Mouse (Mus musculus): ENCODE measurements around the gene Shisa9. TPM values are rescaled to one million over a fixed set of nuclear protein-coding genes. Genes with fewer than 3 reads are reported as not detected.

Shisa9 gene
- polyA plus RNA-seq, 1 experiment from 2014 or later, result 0.51 TPM

DNA sequence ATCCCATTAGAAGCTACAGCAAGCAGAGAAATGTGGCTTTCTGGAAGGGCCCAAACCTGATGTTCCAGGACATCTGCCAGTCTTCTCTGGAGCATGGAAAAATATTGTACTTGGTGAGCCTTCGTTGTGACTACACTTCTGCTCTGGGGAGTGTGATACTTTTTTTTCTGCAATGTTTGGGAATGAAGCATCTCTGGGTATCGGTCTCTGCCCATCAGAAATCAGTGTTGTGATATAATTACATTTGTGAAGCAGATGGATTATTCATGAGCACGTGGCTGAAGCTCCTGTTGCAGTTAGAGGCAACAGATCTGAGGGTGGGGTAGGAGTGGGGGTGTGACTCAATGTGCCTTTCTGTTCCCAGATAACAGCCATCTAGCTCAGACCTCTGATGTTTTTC, 218.2 kb downstream of the Shisa9 start:
- ATAC-seq (replicated peaks; ENCODE audit: low FRiP score, low read depth) (no peak), DNase-seq (ENCODE audit: low spot score) (no peak)
- H3K27me3 ChIP-seq (ENCODE audit: insufficient read depth, low read length), result no peaks in the 10 kb centered on the region
- no peak overlapping the region for H3K4me3 ChIP-seq (replicated peaks; ENCODE audit: low read depth, low read length)
- H3K36me3 ChIP-seq (ENCODE audit: insufficient read depth, low read length), result no peaks in the 10 kb centered on the region
- H3K9ac ChIP-seq (ENCODE audit: low read depth, low read length), result no peak overlapping the region
- no peaks in the 10 kb centered on the region for H3K4me1 ChIP-seq (replicated peaks; ENCODE audit: insufficient read depth, low read length)
- no peaks in the 10 kb centered on the region for H3K9me3 ChIP-seq (replicated peaks; ENCODE audit: low read length)
- H3K4me2 ChIP-seq (ENCODE audit: low read length), result no peak overlapping the region
- no peak overlapping the region for H3K27ac ChIP-seq
- 62% methylated on average over 3 of the region's 3 CpGs for WGBS
- no peak for TF ChIP-seq CTCF (IDR thresholded peaks at IDR 0.05; ENCODE audit: low read depth)

GRCm38 (mm10) chr16:12203055-12203454, 219.1 kb downstream of the Shisa9 start:
- no peak for ATAC-seq (replicated peaks; ENCODE audit: low FRiP score, low read depth)
- DNase-seq (ENCODE audit: low spot score), result no peak
- WGBS, result 82% methylated on average over 2 of the region's 2 CpGs

DNA sequence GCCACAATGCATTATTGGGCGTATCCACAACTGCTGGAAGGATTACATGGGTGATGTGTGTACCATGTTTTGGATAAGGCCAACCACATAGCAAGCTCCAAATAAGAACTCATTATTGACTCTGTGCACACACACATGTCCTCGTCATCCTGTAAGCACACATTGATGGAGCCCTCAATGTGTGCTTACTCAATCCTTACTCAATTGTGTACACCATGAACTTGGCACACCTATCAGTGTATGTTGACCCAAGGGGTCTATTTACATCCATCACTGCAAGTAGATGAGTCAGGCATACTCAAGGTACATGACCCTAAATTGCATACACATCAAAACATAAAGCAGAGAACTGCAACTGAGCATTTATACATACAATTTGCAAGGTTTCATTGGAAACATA, 220.5 kb downstream of the Shisa9 start:
- Histone ChIP-seq H3K9me3 (replicated peaks; ENCODE audit: low read length) (no peaks in the 10 kb centered on the region), H3K27ac (no peak overlapping the region), H3K4me3 (replicated peaks; ENCODE audit: low read depth, low read length) (no peak overlapping the region), H3K27me3 (ENCODE audit: insufficient read depth, low read length) (no peaks in the 10 kb centered on the region), H3K9ac (ENCODE audit: low read depth, low read length) (no peak overlapping the region), H3K36me3 (ENCODE audit: insufficient read depth, low read length) (no peaks in the 10 kb centered on the region), H3K4me1 (replicated peaks; ENCODE audit: insufficient read depth, low read length) (no peaks in the 10 kb centered on the region), H3K4me2 (ENCODE audit: low read length) (no peak overlapping the region)
- WGBS, result 86% methylated on average over 2 of the region's 2 CpGs
- no peak for DNase-seq (ENCODE audit: low spot score)
- TF ChIP-seq CTCF (IDR thresholded peaks at IDR 0.05; ENCODE audit: low read depth), result no peak
- ATAC-seq (replicated peaks; ENCODE audit: low FRiP score, low read depth), result no peak

More at GRCm38 (mm10) chr16:12203055-12203454, 219.1 kb downstream of the Shisa9 start:
- H3K9me3 ChIP-seq (replicated peaks; ENCODE audit: low read length), result no peaks in the 10 kb centered on the region
- no peak for TF ChIP-seq CTCF (IDR thresholded peaks at IDR 0.05; ENCODE audit: low read depth)
- H3K4me3 ChIP-seq (replicated peaks; ENCODE audit: low read depth, low read length), result no peak overlapping the region
- no peaks in the 10 kb centered on the region for H3K36me3 ChIP-seq (ENCODE audit: insufficient read depth, low read length)
- no peak overlapping the region for H3K4me2 ChIP-seq (ENCODE audit: low read length)
- no peak overlapping the region for H3K27ac ChIP-seq
- no peaks in the 10 kb centered on the region for H3K27me3 ChIP-seq (ENCODE audit: insufficient read depth, low read length)
- no peaks in the 10 kb centered on the region for H3K4me1 ChIP-seq (replicated peaks; ENCODE audit: insufficient read depth, low read length)
- H3K9ac ChIP-seq (ENCODE audit: low read depth, low read length), result no peak overlapping the region

GRCm38 (mm10) chr16:12206421-12206950, 222.6 kb downstream of the Shisa9 start:
- H3K36me3 ChIP-seq (ENCODE audit: insufficient read depth, low read length), result no peaks in the 10 kb centered on the region
- ATAC-seq (replicated peaks; ENCODE audit: low FRiP score, low read depth) (no peak), DNase-seq (ENCODE audit: low spot score) (no peak)
- WGBS, result 70% methylated on average over 1 of the region's 1 CpGs
- no peak overlapping the region for H3K9ac ChIP-seq (ENCODE audit: low read depth, low read length)
- TF ChIP-seq CTCF (IDR thresholded peaks at IDR 0.05; ENCODE audit: low read depth), result no peak
- H3K27me3 ChIP-seq (ENCODE audit: insufficient read depth, low read length), result no peaks in the 10 kb centered on the region
- H3K4me1 ChIP-seq (replicated peaks; ENCODE audit: insufficient read depth, low read length), result no peaks in the 10 kb centered on the region
- H3K4me2 ChIP-seq (ENCODE audit: low read length), result no peak overlapping the region
- no peak overlapping the region for H3K27ac ChIP-seq
- no peaks in the 10 kb centered on the region for H3K9me3 ChIP-seq (replicated peaks; ENCODE audit: low read length)
- no peak overlapping the region for H3K4me3 ChIP-seq (replicated peaks; ENCODE audit: low read depth, low read length)

- Histone ChIP-seq H3K36me3 (ENCODE audit: insufficient read depth, low read length) (no peaks in the 10 kb centered on the region), H3K27me3 (ENCODE audit: insufficient read depth, low read length) (no peaks in the 10 kb centered on the region), H3K9ac (ENCODE audit: low read depth, low read length) (no peak overlapping the region), H3K4me2 (ENCODE audit: low read length) (no peak overlapping the region), H3K9me3 (replicated peaks; ENCODE audit: low read length) (no peaks in the 10 kb centered on the region), H3K27ac (no peak overlapping the region), H3K4me3 (replicated peaks; ENCODE audit: low read depth, low read length) (no peak overlapping the region), H3K4me1 (replicated peaks; ENCODE audit: insufficient read depth, low read length) (no peaks in the 10 kb centered on the region)
- 79% methylated on average over 2 of the region's 2 CpGs for WGBS
- TF ChIP-seq CTCF (IDR thresholded peaks at IDR 0.05; ENCODE audit: low read depth), result no peak
- DNase-seq (ENCODE audit: low spot score), result no peak
- no peak for ATAC-seq (replicated peaks; ENCODE audit: low FRiP score, low read depth)
These were observed 223.0 kb downstream of the Shisa9 start for GRCm38 (mm10) chr16:12206951-12207350.

- no peak for ATAC-seq (replicated peaks; ENCODE audit: low FRiP score, low read depth)
- Histone ChIP-seq H3K4me2 (ENCODE audit: low read length) (no peak overlapping the region), H3K9ac (ENCODE audit: low read depth, low read length) (no peak overlapping the region), H3K4me1 (replicated peaks; ENCODE audit: insufficient read depth, low read length) (no peaks in the 10 kb centered on the region), H3K27ac (no peak overlapping the region), H3K36me3 (ENCODE audit: insufficient read depth, low read length) (no peaks in the 10 kb centered on the region), H3K9me3 (replicated peaks; ENCODE audit: low read length) (no peaks in the 10 kb centered on the region), H3K4me3 (replicated peaks; ENCODE audit: low read depth, low read length) (no peak overlapping the region), H3K27me3 (ENCODE audit: insufficient read depth, low read length) (no peaks in the 10 kb centered on the region)
- DNase-seq (ENCODE audit: low spot score), result no peak
- TF ChIP-seq CTCF (IDR thresholded peaks at IDR 0.05; ENCODE audit: low read depth), result no peak
- 77% methylated on average over 1 of the region's 1 CpGs for WGBS
These were observed 225.4 kb downstream of the Shisa9 start for GRCm38 (mm10) chr16:12209355-12209754.

GRCm38 (mm10) chr16:12209819-12210218, 225.9 kb downstream of the Shisa9 start:
- Histone ChIP-seq H3K27me3 (ENCODE audit: insufficient read depth, low read length) (no peaks in the 10 kb centered on the region), H3K36me3 (ENCODE audit: insufficient read depth, low read length) (no peaks in the 10 kb centered on the region), H3K9me3 (replicated peaks; ENCODE audit: low read length) (no peaks in the 10 kb centered on the region), H3K4me3 (replicated peaks; ENCODE audit: low read depth, low read length) (no peak overlapping the region), H3K4me1 (replicated peaks; ENCODE audit: insufficient read depth, low read length) (no peaks in the 10 kb centered on the region), H3K4me2 (ENCODE audit: low read length) (no peak overlapping the region), H3K9ac (ENCODE audit: low read depth, low read length) (no peak overlapping the region), H3K27ac (no peak overlapping the region)
- DNase-seq (ENCODE audit: low spot score), result no peak
- ATAC-seq (replicated peaks; ENCODE audit: low FRiP score, low read depth), result no peak
- WGBS, result 67% methylated on average over 2 of the region's 2 CpGs
- TF ChIP-seq CTCF (IDR thresholded peaks at IDR 0.05; ENCODE audit: low read depth), result no peak
